Mouse (Mus musculus) lung, postnatal 0 days (tissue): ENCODE data around the gene Hoxa5. TPM values are rescaled to one million over a fixed set of nuclear protein-coding genes. Genes with fewer than 3 reads are reported as not detected.

Experiments used
- ATAC-seq: fragments of 200-750 bp; cut with Nextera tagmentation; 2 replicates; pipeline ENCODE4 v1.8.0; 2017; ENCODE audit warnings: moderate library complexity
- DNase-seq: peaks from one replicate; pipeline ENCODE4 v3.0.0-alpha.2; 2016; ENCODE audit warnings: low spot score
- H3K27ac ChIP-seq: fragments of 300-500 bp; sonication (generic); 2 replicates; pipeline ENCODE4 v1.5.1; 2014; ENCODE audit warnings: antibody characterized with exemption, mild to moderate bottlenecking, low read length, mixed read lengths
- H3K27me3 ChIP-seq: fragments of 300-500 bp; sonication (generic); replicated peaks from 2 replicates; pipeline ENCODE4 v1.6.1; 2014; ENCODE audit warnings: low read length, mixed read lengths; ENCODE audit not compliant: insufficient read depth
- H3K36me3 ChIP-seq: fragments of 300-500 bp; sonication (generic); 2 replicates; pipeline ENCODE4 v1.6.1; 2014; ENCODE audit warnings: low read length, mixed read lengths; ENCODE audit not compliant: insufficient read depth
- H3K4me1 ChIP-seq: fragments of 300-500 bp; sonication (generic); 2 replicates; pipeline ENCODE4 v1.6.1; 2014; ENCODE audit warnings: antibody characterized with exemption, low read depth, low read length, mixed read lengths; ENCODE audit not compliant: insufficient read depth
- H3K4me2 ChIP-seq: fragments of 300-500 bp; sonication (generic); replicated peaks from 2 replicates; pipeline ENCODE4 v1.6.1; 2014; ENCODE audit warnings: low read depth, mild to moderate bottlenecking, low read length, moderate library complexity, mixed read lengths
- H3K4me3 ChIP-seq: fragments of 300-500 bp; sonication (generic); 2 replicates; pipeline ENCODE4 v1.5.1; 2014; ENCODE audit warnings: low read depth, low read length
- H3K9ac ChIP-seq: fragments of 300-500 bp; sonication (generic); replicated peaks from 2 replicates; pipeline ENCODE4 v1.6.1; 2014; ENCODE audit warnings: low read depth, mild to moderate bottlenecking
- H3K9me3 ChIP-seq: fragments of 300-500 bp; sonication (generic); 2 replicates; pipeline ENCODE4 v1.6.1; 2016; ENCODE audit warnings: low read length, mixed read lengths
- CTCF ChIP-seq: IDR thresholded peaks from 2 replicates; pipeline ENCODE4 v1.5.1; 2016; ENCODE audit warnings: antibody characterized with exemption, mild to moderate bottlenecking
- EP300 ChIP-seq: IDR thresholded peaks from 2 replicates; pipeline ENCODE4 v1.6.1; 2016; ENCODE audit warnings: antibody characterized with exemption, mild to moderate bottlenecking, control low read depth
- WGBS: fragments of 180-500 bp; shearing (Covaris S2); extraction: QIAGEN DNeasy Blood & Tissue Kit; methylation state at CpG from one replicate; pipeline ENCODE4 v1.1.7; 2014; 5-methylcytosine and 5-hydroxymethylcytosine counted together
- polyA plus RNA-seq: library from polyadenylated mRNA; unstranded; fragments of >200 nt; fragmentation: Nextera tagmentation; extraction: Ambion mirVana; gene quantifications from 2 replicates; pipeline ENCODE4 v1.2.1, GENCODE M21; 2015

Hoxa5 gene
- polyA plus RNA-seq, 1 experiment from 2014 or later = 40.3 TPM

DNA sequence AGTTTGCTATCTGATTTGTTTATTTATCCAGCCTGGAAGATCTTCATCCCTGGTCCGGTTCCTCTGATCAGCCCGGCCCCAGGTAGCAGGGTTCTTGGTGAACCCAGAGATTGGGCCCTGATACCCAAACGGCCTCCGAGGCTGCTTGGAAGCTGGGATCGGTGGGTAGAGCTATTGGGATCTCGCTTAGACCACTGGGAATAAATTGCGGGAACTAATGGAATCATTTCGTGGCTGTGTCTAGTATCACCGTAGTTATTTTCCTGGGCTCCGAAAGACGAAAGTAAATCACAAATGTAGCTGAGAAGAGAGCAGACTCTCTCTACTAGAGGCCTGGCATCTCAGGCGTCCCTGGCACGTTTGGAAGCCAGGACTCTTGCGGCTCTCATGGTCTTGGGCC lies 834 bp upstream of the Hoxa5 start:
- 20% methylated on average over 14 of the region's 14 CpGs for WGBS
- no peak for TF ChIP-seq EP300
- TF ChIP-seq CTCF = no peak
- Histone ChIP-seq H3K36me3 (no peaks in the 10 kb centered on the region), H3K9me3 (no peaks in the 10 kb centered on the region), H3K4me1 (no peaks in the 10 kb centered on the region; the same call in 1 of the 2 replicates), H3K27ac (peak overlapping the region; percentile 60), H3K4me3 (peak overlapping the region; percentile 60), H3K4me2 (peak overlapping the region; percentile 55), H3K27me3 (peaks cover 35% of the 10 kb centered on the region; the same call in 1 of the 2 replicates), H3K9ac (peak overlapping the region; percentile 26; the same call in 1 of the 2 replicates)
- no peak for DNase-seq
- ATAC-seq = no peak

- peak overlapping the region; percentile 87 for H3K27ac ChIP-seq
- peak overlapping the region; percentile 60 for H3K4me3 ChIP-seq
- peaks cover 26% of the 10 kb centered on the region; the same call in 1 of the 2 replicates for H3K27me3 ChIP-seq
- TF ChIP-seq CTCF = no peak
- no peak for TF ChIP-seq EP300
- no peaks in the 10 kb centered on the region for H3K36me3 ChIP-seq
- peak; percentile 17 for ATAC-seq
- 2% methylated on average over 46 of the region's 46 CpGs for WGBS
- H3K4me1 ChIP-seq = no peaks in the 10 kb centered on the region; the same call in 1 of the 2 replicates
- H3K9me3 ChIP-seq = no peaks in the 10 kb centered on the region
- peak overlapping the region; percentile 92 for H3K9ac ChIP-seq
- no peak for DNase-seq
- H3K4me2 ChIP-seq = peak overlapping the region; percentile 55
Observed at GRCm38 (mm10) chr6:52203371-52204049, 877 bp downstream of the Hoxa5 start.

GRCm38 (mm10) chr6:52203121-52203370 lies 1.3 kb downstream of the Hoxa5 start:
- H3K4me1 ChIP-seq = no peaks in the 10 kb centered on the region; the same call in 1 of the 2 replicates
- WGBS = 11% methylated on average over 10 of the region's 10 CpGs
- H3K4me3 ChIP-seq = peak overlapping the region; percentile 60
- no peaks in the 10 kb centered on the region for H3K9me3 ChIP-seq
- TF ChIP-seq EP300 (no peak), CTCF (no peak)
- DNase-seq (no peak), ATAC-seq (no peak)
- peak overlapping the region; percentile 92 for H3K9ac ChIP-seq
- peak overlapping the region; percentile 87 for H3K27ac ChIP-seq
- H3K4me2 ChIP-seq = peak overlapping the region; percentile 55
- H3K36me3 ChIP-seq = no peaks in the 10 kb centered on the region
- peaks cover 26% of the 10 kb centered on the region; the same call in 1 of the 2 replicates for H3K27me3 ChIP-seq

DNA sequence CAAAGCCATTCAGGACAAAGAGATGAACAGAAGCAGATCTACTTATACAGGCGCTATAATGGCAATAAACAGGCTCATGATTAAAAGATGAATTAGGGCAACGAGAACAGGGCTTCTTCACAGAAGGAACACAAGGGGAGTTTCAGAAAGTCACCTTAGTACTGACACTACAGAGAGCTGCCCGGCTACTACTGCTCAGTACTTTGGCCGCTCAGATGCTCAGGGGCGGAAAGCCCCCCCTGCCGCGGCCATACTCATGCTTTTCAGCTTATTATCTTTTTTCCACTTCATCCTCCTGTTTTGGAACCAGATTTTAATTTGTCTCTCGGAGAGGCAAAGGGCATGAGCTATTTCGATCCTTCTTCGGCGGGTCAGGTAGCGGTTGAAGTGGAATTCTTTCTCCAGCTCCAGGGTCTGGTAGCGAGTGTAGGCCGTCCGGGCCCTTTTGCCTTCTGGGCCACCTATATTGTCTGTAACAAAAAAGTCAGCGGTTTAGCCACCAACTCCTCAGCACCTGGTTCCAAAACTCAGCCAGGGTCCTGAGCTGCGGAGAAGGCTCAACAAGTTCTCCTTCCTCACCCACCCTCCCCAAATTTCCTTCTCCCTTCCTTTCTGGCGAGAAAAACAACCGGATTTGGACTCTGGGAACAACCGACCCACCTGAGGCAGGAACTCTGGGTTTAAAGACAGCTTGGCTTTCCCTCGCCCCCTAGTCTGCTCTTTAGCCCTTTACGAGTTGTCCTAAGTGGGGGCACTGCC lies 1.8 kb downstream of the Hoxa5 start:
- Histone ChIP-seq H3K9ac (peak overlapping the region; percentile 92), H3K9me3 (no peaks in the 10 kb centered on the region), H3K4me1 (no peaks in the 10 kb centered on the region; the same call in 1 of the 2 replicates), H3K4me2 (peak overlapping the region; percentile 55), H3K4me3 (peak overlapping the region; percentile 60), H3K27ac (peak overlapping the region; percentile 87), H3K27me3 (peaks cover 26% of the 10 kb centered on the region; the same call in 1 of the 2 replicates), H3K36me3 (no peaks in the 10 kb centered on the region)
- DNase-seq (no peak), ATAC-seq (no peak)
- 8% methylated on average over 22 of the region's 22 CpGs for WGBS
- TF ChIP-seq CTCF (no peak), EP300 (no peak)

DNA sequence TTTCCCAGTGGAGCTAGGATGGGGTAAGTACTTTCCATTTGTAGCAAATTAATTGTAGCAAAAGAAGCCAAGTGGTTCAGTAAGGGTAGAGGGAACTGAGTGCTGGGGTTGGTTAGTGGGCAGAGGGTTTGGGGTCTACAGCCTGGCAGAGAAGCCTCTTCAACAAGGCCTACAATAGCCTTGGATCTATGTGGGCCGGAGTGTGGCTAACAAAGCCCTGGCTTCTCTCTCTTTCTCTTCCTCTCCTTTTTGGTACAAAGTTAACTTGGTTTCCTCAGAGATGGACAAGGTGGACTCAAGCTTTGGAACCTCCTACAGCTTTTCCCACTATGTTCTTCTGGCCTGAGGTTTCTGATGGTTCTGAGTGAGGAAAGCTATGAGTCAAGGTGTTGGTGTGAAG lies 3.1 kb downstream of the Hoxa5 start:
- Histone ChIP-seq H3K4me2 (peak overlapping the region; percentile 55), H3K4me1 (no peaks in the 10 kb centered on the region; the same call in 1 of the 2 replicates), H3K36me3 (no peaks in the 10 kb centered on the region), H3K9ac (peak overlapping the region; percentile 20; the same call in 1 of the 2 replicates), H3K27ac (peak overlapping the region; percentile 83), H3K27me3 (peaks cover 14% of the 10 kb centered on the region; the same call in 1 of the 2 replicates), H3K4me3 (peak overlapping the region; percentile 22), H3K9me3 (no peaks in the 10 kb centered on the region)
- 67% methylated on average over 1 of the region's 1 CpGs for WGBS
- no peak for ATAC-seq
- DNase-seq = no peak
- TF ChIP-seq EP300 (no peak), CTCF (no peak)

DNA sequence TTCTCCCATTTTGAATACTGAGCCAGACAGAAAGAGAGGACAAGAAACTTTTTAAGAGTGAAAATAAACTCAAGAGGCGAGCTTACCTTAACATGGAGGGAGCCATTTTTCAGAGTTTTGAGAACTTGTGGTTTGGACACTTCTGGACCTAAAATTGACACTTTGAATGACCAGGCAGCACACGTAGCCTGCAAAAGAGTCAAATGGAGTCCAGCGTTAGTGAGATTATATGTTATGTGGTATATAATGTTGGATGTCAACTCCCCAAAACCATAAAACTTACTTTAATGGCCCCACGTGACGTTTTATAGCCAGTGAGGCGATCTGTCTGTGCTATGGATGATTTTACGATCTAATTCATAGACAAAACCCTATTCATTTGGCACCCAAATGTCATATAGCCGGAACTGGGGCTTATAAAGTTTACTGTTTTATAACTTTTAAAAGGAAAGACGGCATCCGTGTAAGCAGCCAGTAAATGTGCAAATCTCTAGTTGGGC lies 3.6 kb downstream of the Hoxa5 start:
- DNase-seq = no peak
- peak overlapping the region; percentile 55 for H3K4me2 ChIP-seq
- peak overlapping the region; percentile 20 for H3K9ac ChIP-seq
- no peak for ATAC-seq
- 21% methylated on average over 10 of the region's 10 CpGs for WGBS
- TF ChIP-seq EP300 (no peak), CTCF (no peak)
- H3K4me1 ChIP-seq = no peaks in the 10 kb centered on the region; the same call in 1 of the 2 replicates
- H3K27me3 ChIP-seq = peaks cover 9% of the 10 kb centered on the region; the same call in 1 of the 2 replicates
- H3K27ac ChIP-seq = peak overlapping the region; percentile 83
- no peaks in the 10 kb centered on the region for H3K36me3 ChIP-seq
- no peaks in the 10 kb centered on the region for H3K9me3 ChIP-seq
- H3K4me3 ChIP-seq = peak overlapping the region; percentile 22
